Mouse (Mus musculus) lung, adult 2 months (tissue): Measurements from ENCODE around the gene Usp15.

Source experiments
- CTCF ChIP-seq: fragments of 200-500 bp; IDR thresholded peaks from 2 replicates; pipeline ENCODE4 v1.5.1; 2011; ENCODE audit warnings: mild to moderate bottlenecking, low read length, control low read depth; ENCODE audit not compliant: insufficient read depth
- POLR2A ChIP-seq: fragments of 200-500 bp; IDR thresholded peaks from 2 replicates; pipeline ENCODE4 v1.6.1; 2011; ENCODE audit warnings: low read depth, mild to moderate bottlenecking, control low read depth, low read length, borderline replicate concordance; ENCODE audit errors: extremely low read depth

GRCm38 (mm10) chr10:123063021-123063420 lies 133.8 kb downstream of the Usp15 start:
- TF ChIP-seq CTCF (no peak), POLR2A (no peak)
